32 mouse cellular contexts compared by ENCODE assay signal in the genomic region with DNA sequence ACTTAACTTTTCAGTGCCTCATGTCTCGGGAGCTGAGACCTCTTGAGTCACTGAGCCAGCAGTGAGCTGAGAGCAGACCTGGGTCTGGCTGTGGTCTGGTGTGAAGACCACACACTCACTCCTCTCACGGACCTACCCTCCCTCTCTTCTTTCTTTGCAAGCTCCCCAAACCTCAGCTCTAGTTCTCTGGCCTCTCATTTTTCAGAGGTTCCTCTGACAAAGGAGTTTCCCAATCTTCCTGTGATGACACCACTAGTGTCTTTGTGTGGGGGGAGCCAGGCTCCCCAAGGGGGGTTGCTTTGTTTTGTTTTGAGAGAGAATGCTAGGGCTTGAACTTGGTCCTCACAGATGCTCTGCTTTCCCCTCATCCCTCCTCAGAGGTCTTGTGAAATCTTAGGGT. TPM values are rescaled to one million over a fixed set of nuclear protein-coding genes. Genes with fewer than 3 reads are reported as not detected.
DNase-seq lines count a peak whose midpoint lies in the region; ATAC-seq and TF ChIP-seq lines count a peak whose summit lies in the region.
"Had no signal": no experiment of that assay in that cellular context is flagged by ENCODE, and none has a peak within 500 bp of the region (broad histone marks: within the 10 kb centered on the region; RNA-seq: fewer than 3 reads in every experiment).

No protein-coding gene starts in this region.

- peak; percentile 51 for DNase-seq in 416B (ENCODE audit: low read depth)
- no peak for DNase-seq in CH12.LX (ENCODE audit: extremely low read depth)
- no peak for DNase-seq in limb, embryonic 10.5 days (ENCODE audit: low spot score)
- DNase-seq in midbrain, embryonic 14.5 days = no peak
- DNase-seq in layer of hippocampus, adult 8-10 months (ENCODE audit: low spot score in 2 of 2) = no peak
- no peak for DNase-seq in stomach, postnatal 0 days (ENCODE audit: low spot score)
- DNase-seq: adrenal gland, adult 8-10 months; cerebellum, adult 11 months; cerebellum, adult 9-10 months; cerebellum, postnatal 36 days; embryo, embryonic 11 days; gastrocnemius, postnatal 25 days; heart, adult 18-20 months; heart, postnatal 10 days; kidney, adult 18-20 months; kidney, postnatal 36 days; left cerebral cortex, postnatal 4 days; lung, postnatal 36 days; thymus, postnatal 14 days had no signal

- no peaks in the 10 kb centered on the region for H3K9me3 ChIP-seq in CH12.LX (replicated peaks; ENCODE audit: low read length)
- H3K9me3 ChIP-seq in limb, embryonic 10.5 days (replicated peaks) = no peaks in the 10 kb centered on the region
- H3K9me3 ChIP-seq in midbrain, embryonic 14.5 days (ENCODE audit: control insufficient read depth, low read length) = no peaks in the 10 kb centered on the region
- H3K9me3 ChIP-seq in intestine, postnatal 0 days (ENCODE audit: control insufficient read depth) = no peaks in the 10 kb centered on the region
- H3K9me3 ChIP-seq in stomach, postnatal 0 days (ENCODE audit: control insufficient read depth, low read length) = no peaks in the 10 kb centered on the region
- H3K9me3 ChIP-seq: embryonic facial prominence, embryonic 12.5 days; forebrain, embryonic 15.5 days; G1E; heart, embryonic 13.5 days; kidney, embryonic 15.5 days; midbrain, embryonic 10.5 days; neural tube, embryonic 13.5 days had no signal

- H3K4me1 ChIP-seq in CH12.LX (ENCODE audit: control insufficient read depth in 1 of 2, insufficient read depth in 2 of 2) = peaks cover 5 to 69% of the 10 kb centered on the region in 2 experiments
- peaks cover 51% of the 10 kb centered on the region for H3K4me1 ChIP-seq in limb, embryonic 10.5 days
- H3K4me1 ChIP-seq in midbrain, embryonic 14.5 days (ENCODE audit: control insufficient read depth, insufficient read depth, low read length) = peaks cover 4% of the 10 kb centered on the region
- H3K4me1 ChIP-seq in intestine, postnatal 0 days (replicated peaks; ENCODE audit: control insufficient read depth, insufficient read depth, low read length) = no peaks in the 10 kb centered on the region; the same call in 1 of the 2 replicates
- H3K4me1 ChIP-seq in stomach, postnatal 0 days (replicated peaks; ENCODE audit: control insufficient read depth, insufficient read depth) = 0 out of 2 replicates have a peak, but pooled peaks cover 2% of the 10 kb centered on the region

- no peak overlapping the region for H3K9ac ChIP-seq in CH12.LX (ENCODE audit: insufficient read depth, low read depth)
- H3K9ac ChIP-seq in midbrain, embryonic 14.5 days (replicated peaks; ENCODE audit: low read length) = no peak overlapping the region
- H3K9ac ChIP-seq in intestine, postnatal 0 days (ENCODE audit: low read depth, low read length) = no peak overlapping the region
- no peak overlapping the region for H3K9ac ChIP-seq in stomach, postnatal 0 days (ENCODE audit: low read length)
- H3K9ac ChIP-seq: embryonic facial prominence, embryonic 12.5 days; forebrain, embryonic 15.5 days; hindbrain, embryonic 14.5 days; kidney, embryonic 15.5 days; neural tube, embryonic 13.5 days had no signal

- no peaks in the 10 kb centered on the region for H3K27me3 ChIP-seq in CH12.LX (replicated peaks)
- H3K27me3 ChIP-seq in limb, embryonic 10.5 days (ENCODE audit: low read depth, poor library complexity, severe bottlenecking) = peaks cover 3% of the 10 kb centered on the region; the same call in 1 of the 2 replicates
- H3K27me3 ChIP-seq in midbrain, embryonic 14.5 days (ENCODE audit: control insufficient read depth, insufficient read depth, low read length) = no peaks in the 10 kb centered on the region
- H3K27me3 ChIP-seq in intestine, postnatal 0 days (replicated peaks; ENCODE audit: control insufficient read depth, insufficient read depth, low read length) = no peaks in the 10 kb centered on the region
- H3K27me3 ChIP-seq in stomach, postnatal 0 days (ENCODE audit: control insufficient read depth, insufficient read depth, low read length) = no peaks in the 10 kb centered on the region
- H3K27me3 ChIP-seq: embryonic facial prominence, embryonic 12.5 days; forebrain, embryonic 15.5 days; heart, embryonic 13.5 days; kidney, embryonic 15.5 days; neural tube, embryonic 13.5 days had no signal

- H3K4me3 ChIP-seq in CH12.LX (replicated peaks in 1 of 3; ENCODE audit: low read depth in 2 of 3, low read length in 2 of 3, poor library complexity in 1 of 3) = peak overlapping the region in 1 of 3 experiments; percentile 46
- H3K4me3 ChIP-seq in limb, embryonic 10.5 days = no peak overlapping the region
- no peak overlapping the region for H3K4me3 ChIP-seq in midbrain, embryonic 14.5 days (replicated peaks; ENCODE audit: low read depth, low read length)
- no peak overlapping the region for H3K4me3 ChIP-seq in intestine, postnatal 0 days (ENCODE audit: low read depth, low read length)
- H3K4me3 ChIP-seq in stomach, postnatal 0 days (ENCODE audit: low read depth, low read length) = no peak overlapping the region
- H3K4me3 ChIP-seq: embryonic facial prominence, embryonic 12.5 days; forebrain, embryonic 15.5 days; kidney, embryonic 15.5 days; myocyte; neural tube, embryonic 13.5 days had no signal

- no peak overlapping the region for H3K27ac ChIP-seq in CH12.LX (ENCODE audit: insufficient read depth, low read depth)
- peak overlapping the region; percentile 46 for H3K27ac ChIP-seq in limb, embryonic 10.5 days
- H3K27ac ChIP-seq in midbrain, embryonic 14.5 days (replicated peaks; ENCODE audit: low read depth, low read length) = no peak overlapping the region
- no peak overlapping the region for H3K27ac ChIP-seq in intestine, postnatal 0 days (ENCODE audit: low read depth, low read length)
- no peak overlapping the region for H3K27ac ChIP-seq in stomach, postnatal 0 days (replicated peaks)
- H3K27ac ChIP-seq: embryonic facial prominence, embryonic 12.5 days; forebrain, embryonic 15.5 days; heart, embryonic 13.5 days; hindbrain, embryonic 14.5 days; kidney, embryonic 15.5 days; neural tube, embryonic 13.5 days had no signal

- H3K36me3 ChIP-seq in CH12.LX (replicated peaks in 1 of 2; ENCODE audit: control insufficient read depth in 1 of 2, insufficient read depth in 1 of 2, low read length in 1 of 2) = no peaks in the 10 kb centered on the region
- H3K36me3 ChIP-seq in limb, embryonic 10.5 days = no peaks in the 10 kb centered on the region
- H3K36me3 ChIP-seq in midbrain, embryonic 14.5 days (ENCODE audit: control insufficient read depth, insufficient read depth, low read length) = no peaks in the 10 kb centered on the region
- no peaks in the 10 kb centered on the region for H3K36me3 ChIP-seq in intestine, postnatal 0 days (ENCODE audit: control insufficient read depth, insufficient read depth)
- H3K36me3 ChIP-seq in stomach, postnatal 0 days (ENCODE audit: control insufficient read depth, insufficient read depth, low read length) = no peaks in the 10 kb centered on the region
- H3K36me3 ChIP-seq: embryonic facial prominence, embryonic 12.5 days; forebrain, embryonic 15.5 days; G1E; heart, embryonic 13.5 days; kidney, embryonic 15.5 days; midbrain, embryonic 10.5 days; neural tube, embryonic 13.5 days had no signal

- WGBS in limb, embryonic 10.5 days = 41% methylated on average over 2 of the region's 2 CpGs
- 56% methylated on average over 2 of the region's 2 CpGs for WGBS in midbrain, embryonic 14.5 days
- WGBS in intestine, postnatal 0 days = 50% methylated on average over 2 of the region's 2 CpGs
- 57% methylated on average over 2 of the region's 2 CpGs for WGBS in stomach, postnatal 0 days

- ATAC-seq in megakaryocyte, adult 5-6 weeks (ENCODE audit: poor library complexity, severe bottlenecking) = peak; percentile 68
- no peak for ATAC-seq in midbrain, embryonic 14.5 days (ENCODE audit: low FRiP score, low TSS enrichment)
- ATAC-seq in intestine, postnatal 0 days = no peak
- no peak for ATAC-seq in stomach, postnatal 0 days (ENCODE audit: low FRiP score, low TSS enrichment)
- ATAC-seq: forebrain, embryonic 15.5 days; inflammation-experienced regulatory T-cells, adult 6 months; midbrain, embryonic 16.5 days had no signal

- dilution Hi-C loops in CH12.LX (cut with MboI; ENCODE audit: extremely low pct_ligation_motif_present, extremely low pct_unique_long_range_greater_than_20kb, low sequenced_read_pairs) = no loop called here

- TF ChIP-seq RAD21 in CH12.LX (IDR thresholded peaks at IDR 0.05; ENCODE audit: low read depth, low read length) = no peak

- no peak for TF ChIP-seq EP300 in CH12.LX (IDR thresholded peaks at IDR 0.05; ENCODE audit: low read length)
- TF ChIP-seq EP300 in stomach, postnatal 0 days (optimal IDR thresholded peaks at IDR 0.05) = no peak

- H3K79me2 ChIP-seq in CH12.LX (replicated peaks; ENCODE audit: control insufficient read depth, extremely low read depth, insufficient read depth, poor library complexity, severe bottlenecking) = no peaks in the 10 kb centered on the region

- no peak for TF ChIP-seq CTCF in CH12.LX (conservative IDR thresholded peaks at IDR 0.05 in 1 of 2, IDR thresholded peaks at IDR 0.05 in 1 of 2; ENCODE audit: low read depth in 2 of 2, low read length in 2 of 2)
- no peak for TF ChIP-seq CTCF in intestine, postnatal 0 days (IDR thresholded peaks at IDR 0.05; ENCODE audit: low read depth)
- no peak for TF ChIP-seq CTCF in stomach, postnatal 0 days (IDR thresholded peaks at IDR 0.05; ENCODE audit: low read depth)

- TF ChIP-seq POLR2A in CH12.LX (IDR thresholded peaks at IDR 0.05; ENCODE audit: low read depth, low read length) = no peak

- H3K4me2 ChIP-seq in CH12.LX (ENCODE audit: insufficient read depth, low read depth, poor library complexity, severe bottlenecking) = peak overlapping the region; percentile 42; the same call in 1 of the 2 replicates
- no peak overlapping the region for H3K4me2 ChIP-seq in midbrain, embryonic 14.5 days (ENCODE audit: low read length)
- no peak overlapping the region for H3K4me2 ChIP-seq in intestine, postnatal 0 days (replicated peaks; ENCODE audit: low read depth)
- H3K4me2 ChIP-seq in stomach, postnatal 0 days (replicated peaks; ENCODE audit: low read depth) = no peak overlapping the region
- H3K4me2 ChIP-seq: forebrain, embryonic 15.5 days; hindbrain, embryonic 14.5 days; kidney, embryonic 15.5 days; neural tube, embryonic 13.5 days had no signal

- in situ Hi-C loops in CH12.LX (cut with MboI; ENCODE audit: low pct_ligation_motif_present, low pct_unique_long_range_greater_than_20kb, low sequenced_read_pairs) = loop anchor here (5.0 kb wide), 1 partner anchor 41 kb away; no protein-coding TSS in a partner anchor

RNA-seq across cellular contexts. Expression of gene Fgr, which starts 22.9 kb away (rescaled TPM):
- total RNA-seq in CH12.LX (2012; rRNA removed) = 0.04 TPM in 2 replicates
- total RNA-seq in CH12.LX (2014; rRNA removed) = 0.13 and 0.23 TPM in 2 replicates
- polyA plus RNA-seq in CH12.LX (2012; ENCODE audit: insufficient read length, low read depth) = 0.24 and 0.70 TPM in 2 replicates
- 0.19 and 0.33 TPM in 2 replicates for polyA plus RNA-seq in limb, embryonic 10.5 days (2016; fragmentation: Nextera tagmentation; extraction: Ambion mirVana)
- total RNA-seq in megakaryocyte, adult 5-6 weeks (2015) = 108 and 116 TPM in 2 replicates
- total RNA-seq in megakaryocyte, adult 5-6 weeks (2017) = 111 and 112 TPM in 2 replicates
- 0.08 TPM in 1 of 2 replicates, not detected in the other for polyA plus RNA-seq in midbrain, embryonic 14.5 days (2014; fragmentation: Nextera tagmentation; extraction: Ambion mirVana)
- total RNA-seq in layer of hippocampus, adult 8-10 months (2022) = 1 to 10 TPM in 2 of 4 experiments, under 1 TPM in 1, not detected in 1; 0.19 to 3.9 (median 3.4) TPM
- polyA plus RNA-seq in intestine, postnatal 0 days (2015; fragmentation: Nextera tagmentation; extraction: Ambion mirVana) = 2.0 and 2.4 TPM in 2 replicates
- polyA plus RNA-seq in stomach, postnatal 0 days (2015; fragmentation: Nextera tagmentation; extraction: Ambion mirVana) = 0.15 and 0.18 TPM in 2 replicates
- polyA plus RNA-seq: G1E; myocyte; neural tube, embryonic 13.5 days had no signal

RNA-seq across cellular contexts. Expression of gene Fam76a, which starts 28.6 kb away (rescaled TPM):
- total RNA-seq in CH12.LX (2012; rRNA removed) (10.0 and 10.8 TPM in 2 replicates), CH12.LX (2014; rRNA removed) (11.5 and 11.9 TPM in 2 replicates)
- 8.3 and 10.3 TPM in 2 replicates for polyA plus RNA-seq in CH12.LX (2012; ENCODE audit: insufficient read length, low read depth)
- 25.7 and 27.9 TPM in 2 replicates for polyA plus RNA-seq in limb, embryonic 10.5 days (2016; fragmentation: Nextera tagmentation; extraction: Ambion mirVana)
- total RNA-seq in megakaryocyte, adult 5-6 weeks (2015) = 21.2 and 21.5 TPM in 2 replicates
- total RNA-seq in megakaryocyte, adult 5-6 weeks (2017) = 43.2 and 66.3 TPM in 2 replicates
- 41.9 and 47.5 TPM in 2 replicates for polyA plus RNA-seq in midbrain, embryonic 14.5 days (2014; fragmentation: Nextera tagmentation; extraction: Ambion mirVana)
- total RNA-seq in layer of hippocampus, adult 8-10 months (2022) = 10 to 100 TPM; 47.4 to 67.7 (median 53.2) TPM
- polyA plus RNA-seq in intestine, postnatal 0 days (2015; fragmentation: Nextera tagmentation; extraction: Ambion mirVana) = 46.5 and 58.8 TPM in 2 replicates
- polyA plus RNA-seq in stomach, postnatal 0 days (2015; fragmentation: Nextera tagmentation; extraction: Ambion mirVana) = 33.3 and 34.3 TPM in 2 replicates
